Mouse (Mus musculus) CH12.LX (cell line): ENCODE results near the gene Gabrb1. TPM values are rescaled to one million over a fixed set of nuclear protein-coding genes. Genes with fewer than 3 reads are reported as not detected.

Source experiments
- DNase-seq: peaks from one replicate; pipeline ENCODE4 v3.0.0-alpha.2; 2013; ENCODE audit errors: extremely low read depth
- H3K27ac ChIP-seq: 2 replicates; pipeline ENCODE4 v1.5.1; 2012; ENCODE audit warnings: low read depth, mild to moderate bottlenecking, control low read depth, moderate library complexity; ENCODE audit not compliant: insufficient read depth
- H3K27me3 ChIP-seq: replicated peaks from 2 replicates; pipeline ENCODE3; 2012; ENCODE audit warnings: inconsistent platforms
- H3K36me3 ChIP-seq, 2 experiments: replicated peaks in 1 of 2; 2 replicates each; pipeline versions ENCODE3 to v1.6.1; 2012; ENCODE audit warnings: inconsistent platforms in 1 of 2, low read length in 1 of 2, mild to moderate bottlenecking in 1 of 2, mixed read lengths in 1 of 2, moderate library complexity in 1 of 2; ENCODE audit not compliant: control insufficient read depth in 1 of 2, insufficient read depth in 1 of 2
- H3K4me1 ChIP-seq, 2 experiments: 2 replicates each; pipeline ENCODE4 v1.6.1; 2012; ENCODE audit warnings: inconsistent platforms in 1 of 2, moderate library complexity in 1 of 2; ENCODE audit not compliant: insufficient read depth in 2 of 2, control insufficient read depth in 1 of 2
- H3K4me2 ChIP-seq: 2 replicates; pipeline ENCODE4 v1.6.1; 2012; ENCODE audit warnings: low read depth, mild to moderate bottlenecking, control low read depth; ENCODE audit not compliant: poor library complexity, insufficient read depth, severe bottlenecking
- H3K4me3 ChIP-seq, 3 experiments: fragments of 150-350 bp in 1 of 3; sonication (generic) in 1 of 3; replicated peaks in 1 of 3; 2 replicates each; pipeline versions ENCODE3 to v1.5.1; 2011 to 2012; ENCODE audit warnings: low read depth in 2 of 3, low read length in 2 of 3, mild to moderate bottlenecking in 2 of 3, moderate library complexity in 2 of 3, control low read depth in 1 of 3, improper control_type of control experiment in 1 of 3, inconsistent platforms in 1 of 3, mixed read lengths in 1 of 3; ENCODE audit not compliant: poor library complexity in 1 of 3
- H3K79me2 ChIP-seq: replicated peaks from 2 replicates; pipeline ENCODE4 v1.6.1; 2012; ENCODE audit warnings: mild to moderate bottlenecking, moderate library complexity; ENCODE audit not compliant: control insufficient read depth, poor library complexity, insufficient read depth, severe bottlenecking; ENCODE audit errors: extremely low read depth
- H3K9ac ChIP-seq: 2 replicates; pipeline ENCODE4 v1.6.1; 2012; ENCODE audit warnings: low read depth, mild to moderate bottlenecking, control low read depth, moderate library complexity; ENCODE audit not compliant: insufficient read depth
- H3K9me3 ChIP-seq: replicated peaks from 2 replicates; pipeline ENCODE3; 2012; ENCODE audit warnings: low read length, inconsistent platforms, mixed read lengths
- BHLHE40 ChIP-seq: IDR thresholded peaks from 2 replicates; pipeline ENCODE4 v1.6.1; 2011; ENCODE audit warnings: mild to moderate bottlenecking, low read depth, low read length, improper control_type of control experiment
- CTCF ChIP-seq, 2 experiments: IDR thresholded peaks in 1 of 2; conservative IDR thresholded peaks in 1 of 2; 2 replicates each; pipeline ENCODE4 v1.5.1; 2011 to 2012; ENCODE audit warnings: low read depth in 2 of 2, low read length in 2 of 2, improper control_type of control experiment in 1 of 2, inconsistent platforms in 1 of 2, mild to moderate bottlenecking in 1 of 2, moderate library complexity in 1 of 2
- E2F4 ChIP-seq: IDR thresholded peaks from 2 replicates; pipeline ENCODE4 v1.6.1; 2011; ENCODE audit warnings: low read depth, low read length, improper control_type of control experiment; ENCODE audit not compliant: insufficient replicate concordance
- IRF4 ChIP-seq: IDR thresholded peaks from 2 replicates; pipeline ENCODE4 v1.6.1; 2014; ENCODE audit warnings: low read depth, mild to moderate bottlenecking, inconsistent platforms, low read length, improper control_type of control experiment
- JUN ChIP-seq: IDR thresholded peaks from 2 replicates; pipeline ENCODE4 v1.6.1; 2011; ENCODE audit warnings: low read depth, mild to moderate bottlenecking, low read length, improper control_type of control experiment, moderate library complexity; ENCODE audit not compliant: insufficient read depth
- KAT2A ChIP-seq: IDR thresholded peaks from 2 replicates; pipeline ENCODE4 v1.6.1; 2012; ENCODE audit warnings: low read length, improper control_type of control experiment, inconsistent platforms; ENCODE audit not compliant: insufficient replicate concordance
- MAX ChIP-seq: IDR thresholded peaks from 2 replicates; pipeline ENCODE4 v1.6.1; 2011; ENCODE audit warnings: low read length, improper control_type of control experiment
- NELFE ChIP-seq: IDR thresholded peaks from 2 replicates; pipeline ENCODE4 v1.6.1; 2011; ENCODE audit warnings: low read depth, low read length, improper control_type of control experiment
- PAX5 ChIP-seq: IDR thresholded peaks from 2 replicates; pipeline ENCODE4 v1.6.1; 2012; ENCODE audit warnings: low read length, inconsistent platforms, mixed read lengths
- POLR2AphosphoS2 ChIP-seq: IDR thresholded peaks from 2 replicates; pipeline ENCODE4 v1.6.1; 2011; ENCODE audit warnings: low read depth, low read length, improper control_type of control experiment
- RAD21 ChIP-seq: IDR thresholded peaks from 2 replicates; pipeline ENCODE4 v1.6.1; 2011; ENCODE audit warnings: low read depth, mild to moderate bottlenecking, low read length, improper control_type of control experiment, moderate library complexity
- SIN3A ChIP-seq: IDR thresholded peaks from 2 replicates; pipeline ENCODE4 v1.6.1; 2012; ENCODE audit warnings: low read length, improper control_type of control experiment, inconsistent platforms
- TBP ChIP-seq: conservative IDR thresholded peaks from 2 replicates; pipeline ENCODE4 v1.6.1; 2011; ENCODE audit warnings: low read depth, low read length, improper control_type of control experiment
- UBTF ChIP-seq: IDR thresholded peaks from 2 replicates; pipeline ENCODE4 v1.6.1; 2012; ENCODE audit warnings: low read depth, mild to moderate bottlenecking, inconsistent platforms, low read length, improper control_type of control experiment, moderate library complexity
- USF1 ChIP-seq: IDR thresholded peaks from 2 replicates; pipeline ENCODE4 v1.6.1; 2014; ENCODE audit warnings: low read depth, mild to moderate bottlenecking, inconsistent platforms, low read length, improper control_type of control experiment
- USF2 ChIP-seq: conservative IDR thresholded peaks from 2 replicates; pipeline ENCODE4 v1.6.1; 2011; ENCODE audit warnings: low read depth, low read length, improper control_type of control experiment
- ZC3H11A ChIP-seq: IDR thresholded peaks from 2 replicates; pipeline ENCODE4 v1.6.1; 2012; ENCODE audit warnings: low read depth, mild to moderate bottlenecking, inconsistent platforms, low read length, improper control_type of control experiment
- ZKSCAN1 ChIP-seq: IDR thresholded peaks from 2 replicates; pipeline ENCODE4 v1.6.1; 2012; ENCODE audit warnings: low read depth, inconsistent platforms, low read length, improper control_type of control experiment, borderline replicate concordance
- dilution Hi-C: fragments of 300-500 bp; cut with MboI; formaldehyde crosslinking; loops from 2 replicates; pipeline ENCODE4 v1.14.3; 2020; ENCODE audit warnings: low sequenced_read_pairs; ENCODE audit not compliant: extremely low pct_unique_long_range_greater_than_20kb, extremely low pct_ligation_motif_present
- in situ Hi-C: fragments of 300-500 bp; cut with MboI; formaldehyde crosslinking; loops from 3 replicates; pipeline ENCODE4 v1.14.3; 2019; ENCODE audit warnings: low sequenced_read_pairs, low pct_ligation_motif_present, low pct_unique_long_range_greater_than_20kb, mixed read lengths
- polyA plus RNA-seq: library from polyadenylated mRNA; unstranded; fragments of >175 nt; gene quantifications from 2 replicates; pipeline ENCODE4 v1.2.1, GENCODE M21; 2012; ENCODE audit warnings: low read depth; ENCODE audit not compliant: insufficient read length
- total RNA-seq, 2 experiments: library from RNA; depleted of rRNA; stranded (reverse); fragments of 300-350 nt in 1 of 2; fragments of >200 nt in 1 of 2; gene quantifications; 2 replicates each; pipeline ENCODE4 v1.2.3; 2012 to 2014

The Gabrb1 gene
- total and polyA plus RNA-seq, 3 experiments, result 0.04 TPM; not detected in 2

DNA sequence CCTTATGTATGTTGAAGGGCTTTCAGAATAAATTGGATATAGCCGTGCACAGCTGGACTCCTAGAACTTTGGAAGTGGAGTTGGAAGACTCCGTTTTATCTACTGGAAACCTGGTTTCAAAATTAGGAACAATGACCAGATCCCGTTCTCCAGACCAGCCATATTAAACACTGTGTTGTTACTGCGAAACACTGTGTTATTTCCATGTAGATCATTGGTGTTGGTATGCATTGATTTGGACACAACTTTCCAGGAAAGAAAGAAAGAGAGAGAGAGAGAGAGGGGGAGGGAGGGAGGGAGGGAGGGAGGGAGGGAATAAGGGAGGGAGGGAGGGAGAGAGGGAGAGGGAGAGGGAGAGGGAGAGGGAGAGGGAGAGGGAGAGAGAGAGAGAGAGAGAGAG, 517.1 kb downstream of the Gabrb1 start:
- Histone ChIP-seq H3K4me1 (peaks cover 0 to 7% of the 10 kb centered on the region in 2 experiments; a peak in 1 of 4 replicates), H3K27ac (no peak overlapping the region), H3K9me3 (no peaks in the 10 kb centered on the region), H3K4me2 (no peak overlapping the region), H3K79me2 (no peaks in the 10 kb centered on the region), H3K36me3 (no peaks in the 10 kb centered on the region), H3K4me3 (no peak overlapping the region), H3K27me3 (no peaks in the 10 kb centered on the region), H3K9ac (no peak overlapping the region)
- no peak for DNase-seq
- dilution Hi-C loops, result no loop called here
- in situ Hi-C loops, result no loop called here
- TF ChIP-seq UBTF (no peak), IRF4 (no peak), NELFE (no peak), USF1 (no peak), ZC3H11A (no peak)
- TF ChIP-seq, all 38 proteins: peak for 0

DNA sequence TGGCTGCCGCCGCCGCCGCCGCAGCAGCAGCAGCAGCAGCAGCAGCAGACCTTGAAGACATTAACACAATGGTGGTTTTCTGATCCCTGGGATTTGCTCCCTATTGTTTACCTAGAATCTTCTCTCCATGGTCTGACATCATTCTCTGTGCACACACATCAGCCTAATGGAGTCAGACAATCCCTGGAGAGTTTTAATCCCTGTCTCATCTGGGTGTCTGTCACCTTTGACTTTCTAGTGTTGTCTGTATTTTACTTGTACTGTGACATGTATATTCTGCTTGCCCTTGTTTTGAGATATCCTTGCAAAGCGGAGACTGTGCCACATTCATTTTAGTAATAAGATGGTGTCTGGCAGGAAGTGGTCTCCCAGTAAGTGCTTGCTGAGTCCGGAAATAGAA, 517.6 kb downstream of the Gabrb1 start:
- TF ChIP-seq CTCF (conservative IDR thresholded peaks at IDR 0.05 in 1 of 2, IDR thresholded peaks at IDR 0.05 in 1 of 2; ENCODE audit: low read depth in 2 of 2, low read length in 2 of 2) (no peak), RAD21 (no peak), ZKSCAN1 (no peak), PAX5 (no peak)
- in situ Hi-C loops, result no loop called here
- H3K27ac ChIP-seq, result no peak overlapping the region
- no peaks in the 10 kb centered on the region for H3K79me2 ChIP-seq
- no peaks in the 10 kb centered on the region for H3K36me3 ChIP-seq
- dilution Hi-C loops, result no loop called here
- no peak overlapping the region for H3K4me2 ChIP-seq
- no peak overlapping the region for H3K9ac ChIP-seq
- H3K9me3 ChIP-seq, result no peaks in the 10 kb centered on the region
- H3K4me3 ChIP-seq, result no peak overlapping the region
- H3K27me3 ChIP-seq, result no peaks in the 10 kb centered on the region
- peaks cover 0 to 5% of the 10 kb centered on the region in 2 experiments; a peak in 1 of 4 replicates for H3K4me1 ChIP-seq
- no peak for DNase-seq

DNA sequence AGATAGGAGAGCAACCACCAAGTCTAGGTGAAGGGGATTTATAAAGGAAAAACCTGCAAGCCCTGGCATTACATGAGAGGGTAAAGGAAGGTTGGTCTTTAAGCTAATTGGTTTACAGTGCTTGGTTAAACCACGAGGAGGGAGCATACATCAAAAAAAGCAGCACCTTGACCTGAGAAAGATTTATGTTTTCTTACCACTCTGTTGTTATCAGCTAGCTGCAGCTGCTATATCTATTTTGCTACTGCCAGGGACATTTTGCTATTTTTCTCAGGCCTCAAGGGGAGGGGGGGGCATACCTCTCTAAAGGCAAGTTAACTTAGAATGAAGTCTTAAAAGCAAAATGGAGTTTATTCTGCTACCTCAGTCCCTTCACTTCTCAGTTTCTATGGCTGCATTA, 523.3 kb downstream of the Gabrb1 start:
- TF ChIP-seq MAX (no peak), USF2 (no peak), KAT2A (no peak), RAD21 (no peak), ZKSCAN1 (no peak), USF1 (no peak), BHLHE40 (no peak), TBP (no peak), PAX5 (no peak), E2F4 (no peak), POLR2AphosphoS2 (no peak), JUN (no peak), UBTF (no peak), SIN3A (no peak)
- Histone ChIP-seq H3K4me2 (no peak overlapping the region), H3K9me3 (no peaks in the 10 kb centered on the region), H3K79me2 (no peaks in the 10 kb centered on the region), H3K4me3 (no peak overlapping the region), H3K27me3 (no peaks in the 10 kb centered on the region), H3K27ac (no peak overlapping the region), H3K36me3 (no peaks in the 10 kb centered on the region), H3K9ac (no peak overlapping the region), H3K4me1 (peaks cover 20 to 31% of the 10 kb centered on the region in 2 experiments)
- in situ Hi-C loops, result no loop called here
- DNase-seq, result no peak
- dilution Hi-C loops, result no loop called here
